Mouse (Mus musculus) hindbrain, postnatal 0 days (tissue): ENCODE results near the gene 2900026A02Rik. TPM values are rescaled to one million over a fixed set of nuclear protein-coding genes. Genes with fewer than 3 reads are reported as not detected.

Experiments
- ATAC-seq: fragments of 200-750 bp; cut with Nextera tagmentation; 2 replicates; pipeline ENCODE4 v1.8.0; 2017; ENCODE audit warnings: mild to moderate bottlenecking, moderate TSS enrichment, moderate library complexity
- DNase-seq: peaks from one replicate; pipeline ENCODE4 v3.0.0-alpha.2; 2015; ENCODE audit warnings: low spot score
- H3K27ac ChIP-seq: fragments of 300-500 bp; sonication (generic); 2 replicates; pipeline ENCODE4 v1.5.1; 2014; ENCODE audit warnings: mild to moderate bottlenecking
- H3K27me3 ChIP-seq: fragments of 300-500 bp; sonication (generic); 2 replicates; pipeline ENCODE4 v1.6.1; 2014; ENCODE audit warnings: low read length, mixed read lengths; ENCODE audit not compliant: insufficient read depth
- H3K36me3 ChIP-seq: fragments of 300-500 bp; sonication (generic); 2 replicates; pipeline ENCODE4 v1.6.1; 2014; ENCODE audit warnings: low read length, mixed read lengths; ENCODE audit not compliant: insufficient read depth
- H3K4me1 ChIP-seq: fragments of 300-500 bp; sonication (generic); 2 replicates; pipeline ENCODE4 v1.6.1; 2014; ENCODE audit warnings: antibody characterized with exemption, low read length, mixed read lengths; ENCODE audit not compliant: insufficient read depth
- H3K4me2 ChIP-seq: fragments of 300-500 bp; sonication (generic); 2 replicates; pipeline ENCODE4 v1.6.1; 2014; ENCODE audit warnings: low read depth, mild to moderate bottlenecking, low read length, moderate library complexity, mixed read lengths
- H3K4me3 ChIP-seq: fragments of 300-500 bp; sonication (generic); 2 replicates; pipeline ENCODE4 v1.5.1; 2014; ENCODE audit warnings: low read length
- H3K9ac ChIP-seq: fragments of 300-500 bp; sonication (generic); replicated peaks from 2 replicates; pipeline ENCODE4 v1.6.1; 2014; ENCODE audit warnings: mild to moderate bottlenecking, low read length, moderate library complexity, mixed read lengths
- H3K9me3 ChIP-seq: fragments of 300-500 bp; sonication (generic); 2 replicates; pipeline ENCODE4 v1.6.1; 2016; ENCODE audit warnings: low read length, mixed read lengths
- CTCF ChIP-seq: IDR thresholded peaks from 2 replicates; pipeline ENCODE4 v1.5.1; 2016; ENCODE audit warnings: antibody characterized with exemption, control low read depth, low read depth
- WGBS: fragments of 180-500 bp; shearing (Covaris S2); extraction: QIAGEN DNeasy Blood & Tissue Kit; methylation state at CpG from one replicate; pipeline ENCODE4 v1.1.7; 2014; 5-methylcytosine and 5-hydroxymethylcytosine counted together
- polyA plus RNA-seq: library from polyadenylated mRNA; unstranded; fragments of >200 nt; fragmentation: Nextera tagmentation; extraction: Ambion mirVana; gene quantifications from 2 replicates; pipeline ENCODE4 v1.2.1, GENCODE M21; 2015
- total RNA-seq: library from RNA; depleted of rRNA; stranded (reverse); fragments of >200 nt; gene quantifications from 2 replicates; pipeline ENCODE4 v1.2.3, GENCODE M21; 2014

Gene 2900026A02Rik
- total and polyA plus RNA-seq, 2 experiments from 2014 or later, result 3.1 to 10.6 TPM

DNA sequence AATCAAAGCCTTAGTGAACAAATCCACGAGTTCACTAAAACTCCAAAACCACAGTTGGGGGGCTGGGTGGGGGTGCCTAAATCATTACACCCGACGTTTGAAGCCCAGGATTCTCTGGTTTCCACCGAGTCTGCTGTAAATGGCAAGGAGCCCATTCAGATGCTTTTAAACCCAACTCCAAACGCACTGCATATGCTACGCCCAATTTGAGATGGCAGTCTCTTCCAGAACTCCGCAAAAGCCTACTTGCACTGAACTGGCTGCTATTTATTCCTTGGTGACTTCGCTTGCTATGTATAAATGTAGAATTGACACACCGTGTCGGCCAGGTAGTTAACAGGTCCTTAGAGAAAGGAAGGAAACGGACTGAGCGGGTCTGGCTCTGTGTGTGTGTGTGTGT is 25.6 kb downstream of the 2900026A02Rik start:
- no peak for TF ChIP-seq CTCF
- H3K9me3 ChIP-seq, result no peaks in the 10 kb centered on the region
- H3K36me3 ChIP-seq, result no peaks in the 10 kb centered on the region
- no peaks in the 10 kb centered on the region for H3K27me3 ChIP-seq
- H3K4me2 ChIP-seq, result no peak overlapping the region
- ATAC-seq (no peak), DNase-seq (no peak)
- no peak overlapping the region for H3K9ac ChIP-seq
- H3K4me1 ChIP-seq, result 0 out of 2 replicates have a peak, but pooled peaks cover 4% of the 10 kb centered on the region
- H3K27ac ChIP-seq, result no peak overlapping the region
- 71% methylated on average over 12 of the region's 12 CpGs for WGBS
- H3K4me3 ChIP-seq, result no peak overlapping the region

DNA sequence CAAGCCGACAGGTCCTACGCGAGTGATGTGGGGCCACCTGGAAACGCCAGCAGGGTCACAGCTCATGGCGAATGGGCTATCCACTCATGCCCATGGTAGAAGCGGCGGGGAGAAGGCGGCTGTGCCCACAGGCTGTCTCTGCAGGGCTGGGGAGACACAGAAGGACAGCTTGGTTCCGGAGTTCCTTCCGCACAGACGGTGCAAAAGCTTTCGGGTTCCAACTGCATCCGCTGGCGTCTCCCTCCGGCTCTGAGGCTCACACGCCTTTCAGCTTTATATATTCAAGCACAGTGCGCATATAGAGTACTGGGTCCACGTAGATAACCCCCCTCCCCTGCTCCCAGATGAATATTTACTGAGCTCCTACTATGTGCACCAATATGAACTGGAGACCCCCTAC is 27.3 kb downstream of the 2900026A02Rik start:
- DNase-seq (no peak), ATAC-seq (no peak)
- Histone ChIP-seq H3K27me3 (no peaks in the 10 kb centered on the region), H3K4me1 (no peaks in the 10 kb centered on the region), H3K9ac (no peak overlapping the region), H3K9me3 (no peaks in the 10 kb centered on the region), H3K36me3 (no peaks in the 10 kb centered on the region), H3K27ac (no peak overlapping the region), H3K4me3 (no peak overlapping the region), H3K4me2 (no peak overlapping the region)
- TF ChIP-seq CTCF, result no peak
- 91% methylated on average over 18 of the region's 18 CpGs for WGBS

DNA sequence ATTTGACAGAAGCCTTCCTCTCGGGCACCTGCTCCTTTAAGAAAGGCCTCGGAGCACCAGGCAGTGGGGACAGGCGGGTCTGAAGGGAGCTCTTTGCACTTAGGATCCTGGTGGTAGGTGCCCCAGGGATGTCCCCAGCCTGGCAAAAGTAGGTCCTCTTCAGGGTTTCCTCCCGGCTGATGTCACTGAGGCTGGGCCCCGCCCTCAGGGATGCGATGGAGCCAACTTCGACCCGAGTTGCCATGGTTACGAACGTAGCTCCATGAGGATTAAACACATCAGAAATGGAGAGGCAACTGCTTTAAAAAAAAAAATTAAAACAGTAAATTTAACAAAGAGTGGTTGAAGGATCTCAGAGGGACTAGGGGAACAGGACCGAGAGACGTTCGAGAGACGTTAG is 29.1 kb downstream of the 2900026A02Rik start:
- Histone ChIP-seq H3K4me2 (no peak overlapping the region), H3K36me3 (no peaks in the 10 kb centered on the region), H3K4me1 (no peaks in the 10 kb centered on the region), H3K9me3 (no peaks in the 10 kb centered on the region), H3K27me3 (no peaks in the 10 kb centered on the region), H3K27ac (no peak overlapping the region), H3K4me3 (no peak overlapping the region), H3K9ac (no peak overlapping the region)
- WGBS, result 53% methylated on average over 14 of the region's 14 CpGs
- DNase-seq (peak; percentile 67), ATAC-seq (no peak)
- no peak for TF ChIP-seq CTCF

DNA sequence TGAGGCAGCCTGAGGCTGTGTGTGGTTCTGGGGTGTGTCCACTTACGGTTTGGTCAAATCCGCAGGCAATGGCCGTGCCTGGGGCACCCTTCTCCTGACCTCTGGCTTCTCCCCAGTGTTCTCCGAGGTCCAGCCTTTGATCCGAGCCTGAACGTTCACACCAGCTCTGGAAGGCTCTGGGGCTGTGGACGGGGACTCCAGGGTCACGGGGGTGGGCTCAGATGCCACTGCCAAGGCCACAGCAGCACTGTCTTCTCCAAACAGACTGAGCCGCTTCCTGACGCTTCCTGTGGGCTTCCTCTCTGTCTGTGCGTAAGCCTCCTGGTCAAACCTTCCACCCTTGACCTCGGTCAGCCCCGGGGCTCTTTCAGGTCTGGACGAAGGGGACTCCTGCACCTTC is 30.5 kb downstream of the 2900026A02Rik start:
- no peaks in the 10 kb centered on the region for H3K9me3 ChIP-seq
- H3K9ac ChIP-seq, result no peak overlapping the region
- H3K27me3 ChIP-seq, result no peaks in the 10 kb centered on the region
- H3K36me3 ChIP-seq, result no peaks in the 10 kb centered on the region
- 84% methylated on average over 14 of the region's 14 CpGs for WGBS
- H3K4me3 ChIP-seq, result no peak overlapping the region
- no peaks in the 10 kb centered on the region for H3K4me1 ChIP-seq
- ATAC-seq (no peak), DNase-seq (no peak)
- TF ChIP-seq CTCF, result no peak
- no peak overlapping the region for H3K4me2 ChIP-seq
- no peak overlapping the region for H3K27ac ChIP-seq

DNA sequence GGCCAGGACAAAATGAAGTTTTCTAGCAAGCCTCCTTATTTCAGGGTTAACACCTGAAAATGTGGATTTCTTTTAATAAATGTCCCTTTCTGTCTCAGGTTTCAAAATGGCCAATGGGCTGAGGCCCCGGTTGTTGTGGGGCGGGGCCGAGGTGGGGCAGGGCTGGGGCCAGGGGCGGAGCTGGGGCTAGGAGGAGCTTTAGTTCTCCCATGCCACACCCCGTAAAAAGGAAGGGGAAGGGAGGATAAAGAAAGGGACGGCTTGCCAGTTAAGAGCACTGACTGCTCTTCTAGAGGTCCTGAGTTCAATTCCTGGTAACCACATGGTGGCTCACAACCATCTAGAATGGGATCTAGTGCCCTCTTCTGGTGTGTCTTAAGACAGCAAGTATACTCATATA is 39.6 kb downstream of the 2900026A02Rik start:
- Histone ChIP-seq H3K9me3 (no peaks in the 10 kb centered on the region), H3K27ac (no peak overlapping the region), H3K9ac (no peak overlapping the region), H3K4me2 (no peak overlapping the region), H3K4me3 (no peak overlapping the region), H3K36me3 (peaks cover 3% of the 10 kb centered on the region; the same call in 1 of the 2 replicates), H3K27me3 (no peaks in the 10 kb centered on the region), H3K4me1 (no peaks in the 10 kb centered on the region)
- DNase-seq (no peak), ATAC-seq (no peak)
- 62% methylated on average over 6 of the region's 6 CpGs for WGBS
- peak; percentile 14; the same call in 1 of the 2 replicates for TF ChIP-seq CTCF

DNA sequence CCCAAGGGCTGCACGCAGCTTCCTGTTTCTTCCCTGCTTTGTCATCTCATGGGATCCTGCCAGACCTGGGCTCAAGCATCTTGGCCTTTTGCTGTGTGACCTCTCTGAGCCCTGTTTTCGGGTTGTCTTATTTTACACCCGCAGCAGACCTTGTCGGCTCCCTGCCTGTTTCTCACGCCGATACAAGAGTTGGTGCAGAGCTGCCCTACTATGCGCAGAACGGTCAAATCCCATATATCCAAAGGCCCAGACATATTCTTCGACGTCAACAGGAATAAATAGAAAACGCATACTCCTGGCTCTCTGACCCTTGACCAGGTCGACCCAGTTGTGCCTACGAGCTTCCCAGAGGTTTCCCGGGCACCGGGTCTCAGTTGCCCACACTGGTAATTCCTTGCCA is 40.3 kb downstream of the 2900026A02Rik start:
- 84% methylated on average over 15 of the region's 15 CpGs for WGBS
- peak overlapping the region; percentile 46 for H3K4me2 ChIP-seq

DNA sequence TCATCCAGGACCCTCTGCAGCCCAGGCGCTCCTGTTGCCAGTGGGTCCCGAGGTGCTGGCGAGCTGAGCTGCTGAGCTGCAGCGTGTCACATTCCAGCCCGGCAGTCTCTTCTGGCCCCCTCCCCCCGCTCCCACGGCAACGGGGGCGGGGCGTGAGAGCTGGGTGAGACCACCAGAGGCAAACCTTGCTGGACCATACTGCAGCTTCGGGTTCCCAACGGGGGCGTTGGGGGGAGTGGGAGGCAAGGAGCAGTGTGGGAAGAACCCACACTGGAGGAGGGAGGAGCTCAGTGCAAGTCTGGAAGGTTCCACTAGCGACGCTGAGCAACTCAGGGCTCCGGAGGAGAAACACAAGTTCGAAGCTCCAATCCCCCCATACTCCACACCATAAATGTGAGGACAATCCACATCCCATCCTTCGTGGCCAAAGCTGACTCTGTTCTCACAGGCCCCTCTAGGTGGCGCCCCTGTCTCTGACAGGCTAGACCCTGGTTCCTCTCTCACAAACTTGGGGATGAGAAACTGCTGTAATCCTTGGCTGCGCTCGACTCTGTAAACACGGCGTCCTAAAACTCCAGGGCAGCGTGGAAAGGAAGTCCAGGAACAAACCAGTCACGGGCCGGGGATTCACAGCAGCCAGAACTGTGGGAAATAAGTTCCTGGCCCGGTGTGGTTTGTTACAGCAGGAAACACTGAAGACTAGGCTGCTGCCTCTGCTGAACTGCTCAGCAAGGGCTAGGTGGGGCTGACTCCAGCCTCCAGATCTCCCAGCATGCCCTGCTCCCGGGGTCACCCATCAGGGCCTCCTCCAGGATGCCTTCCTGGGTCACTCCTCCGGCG is 41.0 kb downstream of the 2900026A02Rik start:
- Histone ChIP-seq H3K27me3 (no peaks in the 10 kb centered on the region), H3K9ac (peak overlapping the region; percentile 33; the same call in 1 of the 2 replicates), H3K9me3 (no peaks in the 10 kb centered on the region), H3K4me3 (peak overlapping the region; percentile 19; the same call in 1 of the 2 replicates), H3K4me2 (peak overlapping the region; percentile 46), H3K36me3 (peaks cover 3% of the 10 kb centered on the region; the same call in 1 of the 2 replicates), H3K27ac (peak overlapping the region; percentile 69), H3K4me1 (no peaks in the 10 kb centered on the region)
- DNase-seq (peak; percentile 93), ATAC-seq (peak; percentile 90)
- TF ChIP-seq CTCF, result peak; percentile 95
- WGBS, result 3% methylated on average over 25 of the region's 30 CpGs

More for the DNA sequence above, 40.3 kb downstream of the 2900026A02Rik start:
- no peak overlapping the region for H3K9ac ChIP-seq
- H3K4me3 ChIP-seq, result no peak overlapping the region
- H3K4me1 ChIP-seq, result no peaks in the 10 kb centered on the region
- H3K9me3 ChIP-seq, result no peaks in the 10 kb centered on the region
- ATAC-seq, result no peak
- H3K27me3 ChIP-seq, result no peaks in the 10 kb centered on the region
- H3K27ac ChIP-seq, result peak overlapping the region; percentile 69; the same call in 1 of the 2 replicates
- no peak for TF ChIP-seq CTCF
- DNase-seq, result no peak
- peaks cover 3% of the 10 kb centered on the region; the same call in 1 of the 2 replicates for H3K36me3 ChIP-seq
